Mouse (Mus musculus) small intestine, adult 2 months (tissue): ENCODE data around the gene Hist3h2ba. TPM values are rescaled to one million over a fixed set of nuclear protein-coding genes. Genes with fewer than 3 reads are reported as not detected.

Source experiments
- H3K27ac ChIP-seq: fragments of 200-500 bp; 2 replicates; pipeline ENCODE4 v1.5.1; 2012; ENCODE audit warnings: low read depth, low read length, control low read depth, inconsistent platforms; ENCODE audit not compliant: insufficient read depth
- H3K27me3 ChIP-seq: fragments of 200-500 bp; 2 replicates; pipeline ENCODE4 v1.6.1; 2012; ENCODE audit warnings: mild to moderate bottlenecking, moderate library complexity, low read length, inconsistent platforms; ENCODE audit not compliant: control insufficient read depth, insufficient read depth
- H3K36me3 ChIP-seq: fragments of 200-500 bp; 2 replicates; pipeline ENCODE4 v1.6.1; 2012; ENCODE audit warnings: mild to moderate bottlenecking, low read length, control low read depth, inconsistent platforms; ENCODE audit not compliant: control insufficient read depth, insufficient read depth
- H3K4me1 ChIP-seq: fragments of 200-500 bp; 2 replicates; pipeline ENCODE4 v1.6.1; 2012; ENCODE audit warnings: low read length, inconsistent platforms, mixed read lengths; ENCODE audit not compliant: control insufficient read depth, insufficient read depth, insufficient read length
- H3K4me3 ChIP-seq: fragments of 200-500 bp; 2 replicates; pipeline ENCODE4 v1.5.1; 2012; ENCODE audit warnings: low read depth, mild to moderate bottlenecking, control low read depth, inconsistent platforms, low read length, moderate library complexity
- CTCF ChIP-seq: fragments of 200-500 bp; IDR thresholded peaks from 2 replicates; pipeline ENCODE4 v1.5.1; 2012; ENCODE audit warnings: low read depth, mild to moderate bottlenecking, control low read depth, inconsistent platforms, low read length, moderate library complexity, mixed read lengths; ENCODE audit not compliant: insufficient replicate concordance, insufficient read length; ENCODE audit errors: extremely low read depth
- POLR2A ChIP-seq: fragments of 200-500 bp; IDR thresholded peaks from 2 replicates; pipeline ENCODE4 v1.6.1; 2012; ENCODE audit warnings: low read depth, mild to moderate bottlenecking, control low read depth, inconsistent platforms, low read length, moderate library complexity
- WGBS: fragments of 180-500 bp; shearing (Covaris S2); methylation state at CpG from one replicate; pipeline ENCODE4 v1.1.7; 2018; 5-methylcytosine and 5-hydroxymethylcytosine counted together
- polyA plus RNA-seq: library from polyadenylated mRNA; depleted of rRNA; stranded (reverse); fragments of >200 nt; gene quantifications from 2 replicates; pipeline ENCODE4 v1.2.3, GENCODE M21; 2012; rRNA removed

Gene Hist3h2ba
- polyA plus RNA-seq, 1 experiment: 3.8 TPM

GRCm38 (mm10) chr11:58995807-58996370 lies 47.2 kb downstream of the Hist3h2ba start:
- peaks cover 12% of the 10 kb centered on the region for H3K4me1 ChIP-seq
- no peak for TF ChIP-seq POLR2A
- no peak; the same call in 1 of the 2 replicates for TF ChIP-seq CTCF
- no peak overlapping the region for H3K4me3 ChIP-seq
- 0 out of 2 replicates have a peak, but pooled peaks cover 4% of the 10 kb centered on the region for H3K27me3 ChIP-seq
- WGBS: 39% methylated on average over 12 of the region's 12 CpGs
- no peak overlapping the region for H3K27ac ChIP-seq
- no peaks in the 10 kb centered on the region for H3K36me3 ChIP-seq

GRCm38 (mm10) chr11:58997541-58997940 lies 48.8 kb downstream of the Hist3h2ba start:
- no peak overlapping the region for H3K27ac ChIP-seq
- TF ChIP-seq POLR2A: no peak
- no peak for TF ChIP-seq CTCF
- H3K36me3 ChIP-seq: no peaks in the 10 kb centered on the region
- 73% methylated on average over 5 of the region's 5 CpGs for whole genome bisulfite sequencing
- H3K27me3 ChIP-seq: 0 out of 2 replicates have a peak, but pooled peaks cover 4% of the 10 kb centered on the region
- H3K4me1 ChIP-seq: peaks cover 12% of the 10 kb centered on the region
- H3K4me3 ChIP-seq: no peak overlapping the region

Other genes starting within 250 kb of the Hist3h2ba start
- not detected in 2 replicates for gene Olfr319, start 249.8 kb upstream of the Hist3h2ba start, polyA plus RNA-seq
- gene Olfr318, start 224.9 kb upstream of the Hist3h2ba start, polyA plus RNA-seq: not detected in 2 replicates
- not detected in 2 replicates for gene Olfr317, start 209.7 kb upstream of the Hist3h2ba start, polyA plus RNA-seq
- not detected in 2 replicates for gene Olfr316, start 196.2 kb upstream of the Hist3h2ba start, polyA plus RNA-seq
- not detected in 2 replicates for gene Olfr315, start 175.7 kb upstream of the Hist3h2ba start, polyA plus RNA-seq
- not detected in 2 replicates for gene Olfr314, start 166.0 kb upstream of the Hist3h2ba start, polyA plus RNA-seq
- 1.6 and 3.0 TPM in 2 replicates for gene Fam183b, start 147.0 kb upstream of the Hist3h2ba start, polyA plus RNA-seq
- not detected in 2 replicates for gene Olfr313, start 133.9 kb upstream of the Hist3h2ba start, polyA plus RNA-seq
- gene Olfr312, start 119.7 kb upstream of the Hist3h2ba start, polyA plus RNA-seq: not detected in 2 replicates
- not detected in 2 replicates for gene Olfr311, start 109.7 kb upstream of the Hist3h2ba start, polyA plus RNA-seq
- 0.29 and 0.57 TPM in 2 replicates for gene Gm12258, start 101.8 kb upstream of the Hist3h2ba start, polyA plus RNA-seq
- gene 2810021J22Rik, start 81.7 kb upstream of the Hist3h2ba start, polyA plus RNA-seq: 0.57 and 1.0 TPM in 2 replicates
- 0.10 and 0.29 TPM in 2 replicates for gene Zfp39, start 44.7 kb upstream of the Hist3h2ba start, polyA plus RNA-seq
- not detected in 2 replicates for gene Btnl10, start 31.0 kb upstream of the Hist3h2ba start, polyA plus RNA-seq
- gene Rnf187, start 10.0 kb upstream of the Hist3h2ba start, polyA plus RNA-seq: 87.9 and 160 TPM in 2 replicates
- 5.2 and 12.1 TPM in 2 replicates for gene Hist3h2a, start 5.8 kb downstream of the Hist3h2ba start, polyA plus RNA-seq
- 0.08 TPM in 1 of 2 replicates, not detected in the other for gene Trim17, start 5.8 kb downstream of the Hist3h2ba start, polyA plus RNA-seq
- gene Trim11, start 29.2 kb downstream of the Hist3h2ba start, polyA plus RNA-seq: 15.4 and 22.6 TPM in 2 replicates
- 0.57 and 1.2 TPM in 2 replicates for gene Obscn, start 187.5 kb downstream of the Hist3h2ba start, polyA plus RNA-seq
- gene Iba57, start 214.8 kb downstream of the Hist3h2ba start, polyA plus RNA-seq: 4.9 and 8.0 TPM in 2 replicates
- 4.6 TPM in 2 replicates for gene Gjc2, start 234.3 kb downstream of the Hist3h2ba start, polyA plus RNA-seq
- gene Guk1, start 243.3 kb downstream of the Hist3h2ba start, polyA plus RNA-seq: 284 and 285 TPM in 2 replicates